Mouse (Mus musculus) adrenal gland, postnatal 4 days (tissue): Measurements from ENCODE around the gene Tmie. TPM values are rescaled to one million over a fixed set of nuclear protein-coding genes. Genes with fewer than 3 reads are reported as not detected.

Source experiments
- DNase-seq, 2 experiments: peaks; one replicate each; pipeline ENCODE4 v3.0.0; 2021 to 2022; ENCODE audit warnings: low spot score in 2 of 2, mixed read lengths in 2 of 2
- total RNA-seq, 2 experiments: library from RNA; stranded (reverse); gene quantifications; 2 replicates each; pipeline ENCODE4 v1.2.3; 2021

Tmie gene
- total RNA-seq, 2 experiments from 2014 or later = 1.9 to 3.5 TPM

- DNase-seq = no peak
These were observed 10.3 kb upstream of the Tmie start for GRCm38 (mm10) chr9:110890026-110890783.

DNA sequence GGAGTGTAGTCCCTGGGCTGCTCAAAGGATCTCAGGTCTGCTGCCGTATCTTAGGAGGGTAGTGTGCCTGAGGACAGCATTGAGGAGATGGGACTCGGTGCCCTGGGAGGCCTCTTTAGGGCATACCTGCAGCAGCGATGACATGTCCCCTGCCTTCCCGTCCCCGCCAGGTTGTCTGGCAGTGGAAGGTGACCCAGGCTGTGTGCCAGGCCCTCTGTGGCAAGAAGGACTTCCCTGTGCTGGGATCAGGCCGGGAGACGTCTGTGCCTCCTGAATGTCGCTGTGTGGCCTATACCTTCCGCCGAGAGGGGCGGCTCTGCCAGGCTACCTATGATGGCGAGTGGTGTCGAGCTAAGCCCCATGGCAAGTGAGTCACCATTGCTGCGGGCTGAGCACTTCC lies 9.0 kb upstream of the Tmie start:
- DNase-seq = no peak

GRCm38 (mm10) chr9:110887388-110888303 lies 7.7 kb upstream of the Tmie start:
- DNase-seq = no peak

GRCm38 (mm10) chr9:110881953-110882352 lies 2.0 kb upstream of the Tmie start:
- DNase-seq = no peak

GRCm38 (mm10) chr9:110880772-110881171 lies 859 bp upstream of the Tmie start:
- DNase-seq = no peak

DNA sequence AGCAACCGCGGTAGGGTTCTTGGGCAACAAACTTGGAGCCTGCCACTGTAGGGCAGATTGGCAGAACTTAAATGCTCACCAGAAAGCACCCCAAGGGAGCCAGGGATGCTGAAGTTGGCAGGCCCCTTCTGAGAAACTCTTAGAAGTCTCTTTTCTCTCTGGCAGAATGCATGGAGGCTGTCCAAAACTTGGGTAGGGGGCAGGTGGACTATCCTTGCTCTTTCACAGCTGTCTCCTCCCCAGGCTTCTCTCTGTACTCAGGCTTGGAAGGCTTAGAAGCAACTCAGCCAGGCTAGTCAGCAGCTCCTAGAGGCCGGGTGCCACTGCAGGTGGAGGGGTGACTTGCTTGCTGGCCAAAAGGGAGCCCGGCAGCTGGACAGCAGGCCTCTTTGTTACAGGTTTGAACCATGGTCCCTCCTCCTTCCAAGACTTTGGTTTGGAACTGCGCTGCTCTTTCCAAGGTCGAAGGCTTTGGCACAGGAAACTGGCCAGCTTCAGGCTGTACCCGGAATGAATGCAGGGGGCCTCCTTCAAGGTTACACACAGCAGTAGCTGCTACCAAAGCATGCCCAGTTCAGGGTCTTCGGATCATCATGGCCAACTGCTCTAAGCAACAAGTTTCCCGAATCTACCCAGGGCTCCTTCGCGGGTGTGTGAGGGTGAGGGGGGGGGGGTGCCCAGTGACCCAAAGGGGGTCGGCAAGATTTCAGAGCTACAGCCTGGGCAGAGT lies 557 bp downstream of the Tmie start, which contains the start of gene Als2cl:
Als2cl (plus strand) TSS at position 680 of the 730 bp plus-strand sequence.
- DNase-seq = no peak

- no peak for DNase-seq
These were observed 2.0 kb downstream of the Tmie start for GRCm38 (mm10) chr9:110877888-110878287.

GRCm38 (mm10) chr9:110877353-110877752 lies 2.6 kb downstream of the Tmie start:
- no peak for DNase-seq

- DNase-seq = no peak
These were observed 4.6 kb downstream of the Tmie start for GRCm38 (mm10) chr9:110875288-110875695.

DNA sequence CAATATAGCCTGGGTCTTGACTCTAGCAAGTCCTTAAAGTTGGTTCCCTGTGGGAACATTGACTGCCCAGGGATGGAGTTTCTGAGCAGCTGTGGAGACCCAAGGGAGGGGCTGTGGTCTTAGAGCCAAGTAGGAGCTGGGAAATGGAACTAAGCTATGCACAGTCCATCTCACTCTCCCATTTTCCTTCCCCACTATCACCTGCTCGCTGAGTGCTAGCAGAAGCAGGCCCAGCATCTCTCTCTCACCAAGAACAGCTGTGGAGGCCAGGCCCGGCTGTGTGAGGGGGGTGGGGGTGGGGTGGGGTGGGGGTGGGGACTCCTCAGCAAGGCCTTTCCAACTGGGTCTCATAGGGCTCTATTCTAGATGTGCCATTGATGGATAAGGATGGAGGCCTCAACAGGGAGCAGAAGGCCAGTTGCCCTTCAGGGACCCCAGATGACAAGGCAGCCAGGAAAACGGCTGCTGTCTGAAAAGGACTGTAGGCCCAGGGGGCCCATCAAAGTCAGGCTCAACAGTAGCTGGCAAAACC lies 5.2 kb downstream of the Tmie start:
- DNase-seq = no peak

GRCm38 (mm10) chr9:110873681-110874659 lies 5.9 kb downstream of the Tmie start:
- no peak for DNase-seq

GRCm38 (mm10) chr9:110871030-110871429 lies 8.9 kb downstream of the Tmie start:
- no peak for DNase-seq

DNA sequence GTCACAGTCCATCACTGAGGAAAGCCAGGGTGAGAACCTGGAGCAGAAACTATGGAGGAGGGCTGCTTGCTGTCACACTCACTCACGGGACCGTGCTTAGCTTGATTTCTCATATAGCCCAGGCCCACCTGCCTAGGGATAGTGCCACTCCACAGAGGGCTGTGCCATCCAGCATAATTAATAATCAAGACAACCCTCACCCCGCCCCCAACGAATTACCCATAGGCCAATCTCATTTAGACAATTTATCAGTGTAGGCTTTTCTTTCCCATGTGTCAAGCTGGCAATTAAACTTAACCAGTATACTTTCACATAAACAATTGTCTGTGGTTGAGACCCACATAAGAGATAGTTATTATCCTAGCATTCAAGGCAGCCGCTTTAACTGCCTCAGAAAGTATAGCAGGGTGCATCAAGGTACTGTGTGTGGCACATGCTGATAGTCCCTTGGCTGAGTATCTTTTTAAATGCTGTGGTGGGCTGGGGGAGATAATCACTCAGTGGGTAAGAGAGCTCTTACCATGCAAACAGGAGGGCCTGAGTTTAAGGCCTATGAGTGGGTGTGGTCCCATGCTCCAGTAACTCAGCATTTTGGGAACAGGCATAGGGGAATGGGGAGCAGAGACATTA lies 20.8 kb downstream of the Tmie start:
- DNase-seq = no peak

GRCm38 (mm10) chr9:110858523-110858922 lies 21.4 kb downstream of the Tmie start:
- DNase-seq = no peak

- DNase-seq = no peak
These were observed 22.0 kb downstream of the Tmie start, which contains the start of gene Prss50 for GRCm38 (mm10) chr9:110857781-110858472. Gene Prss50 (plus strand): TSS chr9:110857967.

GRCm38 (mm10) chr9:110856920-110857319 lies 23.0 kb downstream of the Tmie start:
- no peak for DNase-seq

- DNase-seq = no peak
These were observed 24.0 kb downstream of the Tmie start for GRCm38 (mm10) chr9:110855903-110856302.

- DNase-seq = no peak
These were observed 30.8 kb downstream of the Tmie start for GRCm38 (mm10) chr9:110849162-110849561.

DNA sequence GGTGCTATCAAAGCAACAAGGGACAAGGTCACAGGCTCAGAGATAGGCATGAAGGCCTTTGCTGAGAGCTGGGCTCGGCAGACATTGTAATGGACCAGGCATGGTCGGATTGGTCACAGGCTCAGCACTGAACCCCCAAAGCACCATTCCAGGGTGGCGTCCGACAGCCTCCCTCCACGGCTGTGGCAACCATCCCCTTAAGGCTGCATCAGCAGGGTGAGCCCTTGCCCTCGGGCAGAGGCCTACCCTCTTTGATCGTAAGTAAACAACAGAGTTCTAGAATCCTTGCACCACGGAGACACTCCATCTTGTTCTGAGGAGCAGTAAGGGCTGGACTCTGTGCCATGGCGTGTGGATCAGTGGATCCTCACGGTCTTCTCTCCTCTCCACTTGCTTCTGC lies 35.7 kb downstream of the Tmie start, which contains the start of gene Prss46:
Prss46 (plus strand) TSS at position 301 of the 400 bp plus-strand sequence.
- no peak for DNase-seq
